Mouse (Mus musculus): ENCODE measurements around the gene Fads1. TPM values are rescaled to one million over a fixed set of nuclear protein-coding genes. Genes with fewer than 3 reads are reported as not detected.

Fads1 gene
- polyA plus RNA-seq, 1 experiment, result not detected

DNA sequence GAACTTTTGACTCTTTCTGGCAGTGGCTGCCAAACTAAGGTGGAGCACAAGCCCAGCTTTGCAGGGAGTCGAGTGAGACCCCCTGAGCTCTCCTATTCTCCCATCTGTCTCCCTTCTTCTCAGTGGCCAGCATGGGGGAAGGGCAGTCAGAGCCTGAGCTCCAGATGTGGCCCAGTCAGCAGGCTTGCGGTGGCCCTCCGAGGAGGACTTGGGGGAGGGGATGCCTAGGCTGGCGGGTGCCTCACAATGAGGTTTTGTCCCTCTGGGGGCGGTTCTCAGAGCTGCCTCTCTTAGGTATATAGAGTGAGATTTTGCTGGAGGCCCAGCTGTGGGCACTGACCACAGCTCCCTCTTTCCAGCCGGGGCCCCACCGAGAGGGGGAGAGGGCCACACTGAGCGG, 60.2 kb downstream of the Fads1 start:
- H3K27ac ChIP-seq (ENCODE audit: insufficient read depth, low read depth, low read length), result no peak overlapping the region
- H3K4me3 ChIP-seq (ENCODE audit: insufficient read depth, low read depth, low read length), result no peak overlapping the region
- H3K4me1 ChIP-seq (ENCODE audit: control insufficient read depth, insufficient read depth, low read length), result peaks cover 8% of the 10 kb centered on the region
- TF ChIP-seq POLR2A (IDR thresholded peaks at IDR 0.05; ENCODE audit: insufficient read depth, low read depth, low read length), result no peak
- 28% methylated on average over 8 of the region's 8 CpGs for WGBS

DNA sequence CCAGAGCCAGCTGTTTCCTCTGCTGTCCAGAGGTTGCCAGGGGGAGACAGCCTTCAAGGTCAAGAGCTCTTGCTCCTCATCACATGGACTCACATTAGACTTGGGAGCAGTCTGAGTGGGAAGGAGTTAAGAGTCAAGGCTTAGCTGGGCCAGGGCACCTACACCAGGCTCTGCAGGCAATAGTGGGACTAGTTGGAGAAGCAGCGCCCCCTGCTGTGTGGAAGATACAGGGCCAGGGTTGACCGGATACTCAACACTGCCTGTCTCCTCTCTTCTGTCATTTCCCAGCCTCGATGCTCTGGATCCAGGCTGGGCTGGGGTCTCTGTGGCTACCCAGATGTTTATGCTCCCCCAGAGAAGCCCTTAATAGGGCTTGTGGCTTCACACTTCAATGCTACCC, 61.5 kb downstream of the Fads1 start:
- Histone ChIP-seq H3K27ac (ENCODE audit: insufficient read depth, low read depth, low read length) (no peak overlapping the region), H3K4me1 (ENCODE audit: control insufficient read depth, insufficient read depth, low read length) (peaks cover 8% of the 10 kb centered on the region), H3K4me3 (ENCODE audit: insufficient read depth, low read depth, low read length) (no peak overlapping the region)
- TF ChIP-seq CTCF (IDR thresholded peaks at IDR 0.05; ENCODE audit: insufficient read depth, low read depth, low read length) (peak; percentile 39; the same call in 1 of the 2 replicates), POLR2A (IDR thresholded peaks at IDR 0.05; ENCODE audit: insufficient read depth, low read depth, low read length) (no peak)
- 35% methylated on average over 3 of the region's 3 CpGs for WGBS

Other genes with a start within 250 kb of the Fads1 start
- 1,416 TPM in 1 of 2 replicates, not detected in the other for gene Fth1, start 202.3 kb upstream of the Fads1 start, polyA plus RNA-seq (2012; ENCODE audit: insufficient read depth, insufficient read length, low replicate concordance, missing spikeins)
- not detected in 2 replicates for gene Best1, start 181.3 kb upstream of the Fads1 start, polyA plus RNA-seq (2012; ENCODE audit: insufficient read depth, insufficient read length, low replicate concordance, missing spikeins)
- not detected in 2 replicates for gene Rab3il1, start 181.2 kb upstream of the Fads1 start, polyA plus RNA-seq (2012; ENCODE audit: insufficient read depth, insufficient read length, low replicate concordance, missing spikeins)
- gene Fads3, start 141.3 kb upstream of the Fads1 start, polyA plus RNA-seq (2012; ENCODE audit: insufficient read depth, insufficient read length, low replicate concordance, missing spikeins), result not detected in 2 replicates
- gene Fads2, start 81.1 kb upstream of the Fads1 start, polyA plus RNA-seq (2012; ENCODE audit: insufficient read depth, insufficient read length, low replicate concordance, missing spikeins), result 106 TPM in 1 of 2 replicates, not detected in the other
- not detected in 2 replicates for gene Tmem258, start 21.1 kb downstream of the Fads1 start, polyA plus RNA-seq (2012; ENCODE audit: insufficient read depth, insufficient read length, low replicate concordance, missing spikeins)
- not detected in 2 replicates for gene Fen1, start 21.3 kb downstream of the Fads1 start, polyA plus RNA-seq (2012; ENCODE audit: insufficient read depth, insufficient read length, low replicate concordance, missing spikeins)
- gene Myrf, start 57.9 kb downstream of the Fads1 start, polyA plus RNA-seq (2012; ENCODE audit: insufficient read depth, insufficient read length, low replicate concordance, missing spikeins), result not detected in 2 replicates
- gene Dagla, start 122.0 kb downstream of the Fads1 start, polyA plus RNA-seq (2012; ENCODE audit: insufficient read depth, insufficient read length, low replicate concordance, missing spikeins), result not detected in 2 replicates
- 69.0 TPM in 1 of 2 replicates, not detected in the other for gene Syt7, start 206.2 kb downstream of the Fads1 start, polyA plus RNA-seq (2012; ENCODE audit: insufficient read depth, insufficient read length, low replicate concordance, missing spikeins)